Comparison of ENCODE assay signal across 8 mouse cellular contexts in genomic region chr10:12869846-12870245, GRCm38 (mm10). TPM values are rescaled to one million over a fixed set of nuclear protein-coding genes. Genes with fewer than 3 reads are reported as not detected.
A peak's percentile ranks its signal among the peaks of the same experiment; 100 is the strongest.
DNase-seq lines count a peak whose midpoint lies in the region; ATAC-seq lines count a peak whose summit lies in the region.

No protein-coding gene starts in this region.

- no peak for DNase-seq in kidney, postnatal 10 days
- DNase-seq in intestine, embryonic 14.5 days (ENCODE audit: low spot score) = no peak
- no peak for DNase-seq in midbrain, embryonic 14.5 days
- DNase-seq in layer of hippocampus, postnatal 36 days = no peak
- DNase-seq in frontal cortex, postnatal 10 days (ENCODE audit: low spot score in 2 of 2) = no peak
- no peak for DNase-seq in adrenal gland, postnatal 14 days

- H3K36me3 ChIP-seq in kidney, embryonic 15.5 days = no peaks in the 10 kb centered on the region
- no peaks in the 10 kb centered on the region for H3K36me3 ChIP-seq in embryonic facial prominence, embryonic 15.5 days
- no peaks in the 10 kb centered on the region for H3K36me3 ChIP-seq in intestine, embryonic 14.5 days (ENCODE audit: control insufficient read depth, insufficient read depth, low read length)
- no peaks in the 10 kb centered on the region for H3K36me3 ChIP-seq in midbrain, embryonic 14.5 days (ENCODE audit: control insufficient read depth, insufficient read depth, low read length)

- H3K4me3 ChIP-seq in kidney, embryonic 15.5 days (replicated peaks) = peak overlapping the region; percentile 69
- H3K4me3 ChIP-seq in embryonic facial prominence, embryonic 15.5 days (replicated peaks) = peak overlapping the region; percentile 78
- H3K4me3 ChIP-seq in intestine, embryonic 14.5 days (ENCODE audit: low read depth, low read length) = peak overlapping the region; percentile 83
- H3K4me3 ChIP-seq in midbrain, embryonic 14.5 days (replicated peaks; ENCODE audit: low read depth, low read length) = peak overlapping the region; percentile 70

- peaks cover 23% of the 10 kb centered on the region for H3K4me1 ChIP-seq in kidney, embryonic 15.5 days
- peaks cover 13% of the 10 kb centered on the region for H3K4me1 ChIP-seq in embryonic facial prominence, embryonic 15.5 days
- peaks cover 20% of the 10 kb centered on the region for H3K4me1 ChIP-seq in intestine, embryonic 14.5 days (replicated peaks; ENCODE audit: control insufficient read depth, insufficient read depth, low read length)
- H3K4me1 ChIP-seq in midbrain, embryonic 14.5 days (ENCODE audit: control insufficient read depth, insufficient read depth, low read length) = peaks cover 9% of the 10 kb centered on the region

- no peaks in the 10 kb centered on the region for H3K27me3 ChIP-seq in kidney, embryonic 15.5 days
- no peaks in the 10 kb centered on the region for H3K27me3 ChIP-seq in embryonic facial prominence, embryonic 15.5 days
- no peaks in the 10 kb centered on the region for H3K27me3 ChIP-seq in intestine, embryonic 14.5 days (replicated peaks; ENCODE audit: control insufficient read depth, insufficient read depth, low read length)
- H3K27me3 ChIP-seq in midbrain, embryonic 14.5 days (ENCODE audit: control insufficient read depth, insufficient read depth, low read length) = peaks cover 8% of the 10 kb centered on the region; the same call in 1 of the 2 replicates

- H3K27ac ChIP-seq in kidney, embryonic 15.5 days = no peak overlapping the region
- H3K27ac ChIP-seq in embryonic facial prominence, embryonic 15.5 days (replicated peaks) = no peak overlapping the region
- H3K27ac ChIP-seq in intestine, embryonic 14.5 days (ENCODE audit: low read depth) = peak overlapping the region; percentile 81; the same call in 1 of the 2 replicates
- H3K27ac ChIP-seq in midbrain, embryonic 14.5 days (replicated peaks; ENCODE audit: low read depth, low read length) = no peak overlapping the region

- H3K4me2 ChIP-seq in kidney, embryonic 15.5 days = peak overlapping the region; percentile 77
- H3K4me2 ChIP-seq in embryonic facial prominence, embryonic 15.5 days (replicated peaks) = peak overlapping the region; percentile 86
- H3K4me2 ChIP-seq in intestine, embryonic 14.5 days (ENCODE audit: low read length) = peak overlapping the region; percentile 85
- peak overlapping the region; percentile 95 for H3K4me2 ChIP-seq in midbrain, embryonic 14.5 days (ENCODE audit: low read length)

- H3K9ac ChIP-seq in kidney, embryonic 15.5 days = no peak overlapping the region
- H3K9ac ChIP-seq in embryonic facial prominence, embryonic 15.5 days = no peak overlapping the region
- H3K9ac ChIP-seq in intestine, embryonic 14.5 days (ENCODE audit: low read length) = no peak overlapping the region; the same call in 1 of the 2 replicates
- H3K9ac ChIP-seq in midbrain, embryonic 14.5 days (replicated peaks; ENCODE audit: low read length) = no peak overlapping the region

- WGBS in kidney, embryonic 15.5 days = 23% methylated on average over 1 of the region's 1 CpGs
- WGBS in embryonic facial prominence, embryonic 15.5 days = 22% methylated on average over 1 of the region's 1 CpGs
- 32% methylated on average over 1 of the region's 1 CpGs for WGBS in intestine, embryonic 14.5 days
- 33% methylated on average over 1 of the region's 1 CpGs for WGBS in midbrain, embryonic 14.5 days

- ATAC-seq in kidney, embryonic 15.5 days (replicated peaks; ENCODE audit: low FRiP score) = no peak
- no peak for ATAC-seq in embryonic facial prominence, embryonic 15.5 days (ENCODE audit: insufficient number of reproducible peaks, low FRiP score, low TSS enrichment, low read depth)
- ATAC-seq in intestine, embryonic 14.5 days (replicated peaks; ENCODE audit: low FRiP score, low TSS enrichment, low read depth) = no peak
- ATAC-seq in midbrain, embryonic 14.5 days (ENCODE audit: low FRiP score, low TSS enrichment) = no peak

- no peaks in the 10 kb centered on the region for H3K9me3 ChIP-seq in kidney, embryonic 15.5 days (replicated peaks)
- H3K9me3 ChIP-seq in embryonic facial prominence, embryonic 15.5 days (replicated peaks) = no peaks in the 10 kb centered on the region
- no peaks in the 10 kb centered on the region for H3K9me3 ChIP-seq in intestine, embryonic 14.5 days (ENCODE audit: control insufficient read depth, low read length)
- H3K9me3 ChIP-seq in midbrain, embryonic 14.5 days (ENCODE audit: control insufficient read depth, low read length) = no peaks in the 10 kb centered on the region

RNA-seq across cellular contexts. Expression of gene Utrn, which starts 0.7 kb away (rescaled TPM):
- 85.2 and 86.1 TPM in 2 replicates for polyA plus RNA-seq in kidney, embryonic 15.5 days (2015; fragmentation: Nextera tagmentation; extraction: Ambion mirVana)
- 89.8 and 93.2 TPM in 2 replicates for polyA plus RNA-seq in embryonic facial prominence, embryonic 15.5 days (2015; fragmentation: Nextera tagmentation; extraction: Ambion mirVana)
- polyA plus RNA-seq in intestine, embryonic 14.5 days (2014; fragmentation: Nextera tagmentation; extraction: Ambion mirVana) = 55.1 and 55.5 TPM in 2 replicates
- polyA plus RNA-seq in midbrain, embryonic 14.5 days (2014; fragmentation: Nextera tagmentation; extraction: Ambion mirVana) = 10.6 and 19.1 TPM in 2 replicates
- 10 to 100 TPM; 34.0 to 35.6 TPM for total RNA-seq in layer of hippocampus, postnatal 36 days (2021)
- 95.5 and 99.1 TPM in 2 replicates for total RNA-seq in adrenal gland, postnatal 14 days (2021)
